Mouse (Mus musculus) olfactory bulb, adult 2 months (tissue): Measurements from ENCODE around the gene Fcgr2b.

ENCODE experiments used
- CTCF ChIP-seq: fragments of 200-500 bp; IDR thresholded peaks from 2 replicates; pipeline ENCODE4 v1.5.1; 2012; ENCODE audit warnings: low read depth, mild to moderate bottlenecking, low read length, moderate library complexity; ENCODE audit not compliant: insufficient read depth
- POLR2A ChIP-seq: fragments of 200-500 bp; IDR thresholded peaks from 2 replicates; pipeline ENCODE4 v1.6.1; 2012; ENCODE audit warnings: mild to moderate bottlenecking, low read depth, low read length, moderate library complexity; ENCODE audit not compliant: insufficient read depth

GRCm38 (mm10) chr1:171019311-171019950 lies 43.1 kb upstream of the Fcgr2b start:
- TF ChIP-seq CTCF = no peak
- no peak for TF ChIP-seq POLR2A
